Mouse (Mus musculus): ENCODE results near the gene Pid1.

GRCm38 (mm10) chr1:84177696-84178095, 186.3 kb downstream of the Pid1 start:
- no peak for TF ChIP-seq POLR2A (IDR thresholded peaks at IDR 0.05; ENCODE audit: borderline replicate concordance, extremely low read depth, low read depth, low read length)
- TF ChIP-seq CTCF (IDR thresholded peaks at IDR 0.05; ENCODE audit: insufficient read depth, low read length) = no peak

All from lung, adult 2 months (tissue).